Mouse (Mus musculus) embryo, embryonic 10 days (tissue): ENCODE data around the gene Il1a.

Source experiments
- DNase-seq: peaks from one replicate; pipeline ENCODE4 v3.0.0-alpha.2; 2015; ENCODE audit warnings: low spot score

Il1a gene

DNA sequence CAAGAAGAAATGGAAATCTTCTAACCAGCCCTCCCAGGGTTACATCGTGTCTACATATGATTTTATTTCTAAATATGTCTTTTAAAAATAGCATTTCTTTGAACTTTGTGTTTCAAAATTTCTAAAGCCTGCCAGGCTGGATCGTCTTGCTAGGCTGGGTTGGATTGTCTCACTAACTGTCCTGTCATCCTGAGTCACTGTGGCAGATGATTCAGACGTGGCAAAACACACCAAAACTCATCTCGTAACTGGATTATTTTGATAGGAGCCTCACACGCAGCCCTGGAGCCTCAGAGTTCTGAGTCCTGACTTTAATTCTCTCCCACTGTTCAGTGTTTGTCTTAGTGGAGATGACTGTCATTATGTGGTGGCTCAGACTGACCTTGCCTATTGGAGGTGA is 46.7 kb downstream of the Il1a start:
- no peak for DNase-seq

DNA sequence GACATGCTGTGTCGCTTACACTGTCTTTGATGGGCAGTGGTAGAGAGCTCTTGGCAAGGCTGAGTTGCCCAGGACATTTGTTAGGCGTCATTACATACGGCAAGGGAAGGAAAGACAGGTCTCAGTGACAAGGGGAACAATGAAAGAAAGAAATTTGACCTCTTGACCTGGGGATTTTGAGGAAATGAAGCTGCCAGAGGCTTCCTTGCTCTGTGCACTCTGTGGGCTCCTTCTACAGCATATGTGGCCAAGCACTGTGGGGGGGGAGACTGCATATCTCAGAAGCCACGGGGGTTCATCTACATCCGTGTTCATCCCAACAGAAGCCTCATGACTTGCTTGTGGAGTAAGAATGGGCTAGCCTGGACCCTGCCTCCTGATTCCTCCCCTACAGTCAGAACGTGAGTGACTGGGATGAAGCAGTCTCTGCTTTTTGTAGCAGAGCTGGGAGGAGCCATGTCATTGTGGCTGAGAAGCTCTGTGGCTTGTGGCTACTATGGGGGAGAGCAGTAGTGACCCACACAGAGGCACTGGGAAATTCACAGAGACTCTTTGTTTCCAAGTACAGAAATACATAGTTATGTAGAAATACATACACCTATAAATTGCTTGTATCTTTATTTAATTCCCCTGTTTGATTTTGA is 48.5 kb downstream of the Il1a start:
- no peak for DNase-seq

DNA sequence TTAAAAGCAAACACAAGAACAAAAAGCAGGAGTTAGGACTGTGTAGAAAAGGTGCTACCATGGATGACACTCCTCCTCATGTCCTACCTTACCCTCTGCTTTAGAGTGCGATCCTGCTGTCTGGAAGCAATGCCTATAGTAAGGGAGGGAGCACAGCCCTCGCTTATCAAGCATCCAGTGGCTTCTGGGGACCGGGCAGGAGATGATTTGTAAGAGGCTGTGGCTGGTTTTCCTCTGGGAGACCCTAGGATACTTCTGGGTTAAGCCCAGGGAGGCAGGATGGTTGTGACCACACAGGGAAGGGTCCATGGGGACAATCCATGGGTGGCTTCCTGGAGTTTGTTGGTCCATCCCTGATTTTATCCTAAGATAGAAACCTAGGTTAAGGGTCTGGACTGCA is 49.1 kb downstream of the Il1a start:
- no peak for DNase-seq

DNA sequence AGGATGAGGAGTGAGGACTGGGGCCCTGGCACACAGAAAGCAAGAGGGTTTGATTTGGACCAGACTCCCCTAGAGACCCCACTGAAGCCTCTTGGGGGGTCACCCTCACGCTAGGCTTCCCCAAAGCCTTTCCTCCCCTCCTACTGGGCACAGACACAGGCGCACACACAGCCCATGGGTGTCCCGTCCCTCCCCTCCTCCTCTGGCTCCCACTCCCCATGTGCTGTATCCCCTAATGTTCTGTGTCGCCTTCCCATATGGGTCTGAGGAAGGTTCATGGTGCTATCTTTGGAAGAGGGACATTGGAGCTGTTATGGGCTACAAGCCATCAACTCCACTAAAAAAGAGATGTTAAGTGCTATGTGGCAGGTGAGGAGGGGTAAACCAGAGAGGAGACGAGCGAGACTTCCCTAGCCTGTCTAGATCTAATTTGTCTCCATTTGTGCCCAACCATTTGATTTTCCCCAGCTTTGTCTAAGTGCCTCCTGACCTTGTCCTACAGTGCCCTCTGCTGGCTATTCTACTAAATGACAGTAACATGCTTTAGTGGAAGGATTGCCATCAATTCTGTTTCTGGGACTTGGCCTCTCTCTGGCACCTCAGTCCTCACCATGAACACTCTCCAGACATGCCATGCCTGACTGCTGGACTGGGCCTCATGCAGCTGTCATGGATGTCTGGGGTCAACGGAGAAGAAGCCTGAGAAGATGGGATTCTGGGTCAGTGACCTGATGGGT is 51.1 kb downstream of the Il1a start:
- DNase-seq = peak; percentile 93

DNA sequence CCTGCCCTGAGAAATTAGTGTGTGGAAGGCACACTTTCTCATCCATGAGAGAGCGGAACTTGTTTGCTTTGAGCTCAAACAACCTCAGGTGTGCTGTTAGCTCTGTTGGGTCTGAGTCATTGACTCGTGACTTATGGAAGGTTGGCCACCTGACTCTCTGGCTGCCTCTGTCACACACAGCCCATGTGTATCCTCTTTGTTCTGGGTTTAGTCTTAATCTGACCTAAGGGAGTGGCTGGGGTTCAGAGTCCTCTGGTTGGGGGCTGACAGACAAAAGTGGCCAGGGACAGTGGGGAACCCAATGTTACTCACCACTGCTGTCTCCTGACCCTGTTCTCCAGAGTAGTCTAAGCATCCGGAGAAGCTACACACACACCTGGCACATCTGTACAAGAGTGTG is 51.7 kb downstream of the Il1a start:
- DNase-seq = no peak

DNA sequence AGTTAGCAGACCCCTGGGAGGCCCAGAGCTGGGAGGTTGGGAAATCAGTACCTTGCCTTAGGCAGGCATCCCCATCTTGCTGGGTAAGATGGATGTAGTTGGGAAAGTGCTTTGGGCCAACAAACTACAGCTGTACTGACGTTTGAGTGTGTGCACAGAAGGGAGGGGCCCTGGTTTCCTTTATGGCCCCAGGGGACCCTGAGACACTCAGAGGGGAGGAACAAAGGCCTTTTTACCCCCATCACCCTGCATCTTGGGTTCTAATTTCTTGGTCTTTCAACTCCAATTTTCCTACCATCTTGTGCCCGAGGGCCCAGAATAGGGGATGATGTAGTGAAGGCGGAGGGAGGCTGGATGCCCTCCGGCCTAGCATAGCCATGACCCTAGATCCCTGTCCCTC is 53.8 kb downstream of the Il1a start:
- no peak for DNase-seq

DNA sequence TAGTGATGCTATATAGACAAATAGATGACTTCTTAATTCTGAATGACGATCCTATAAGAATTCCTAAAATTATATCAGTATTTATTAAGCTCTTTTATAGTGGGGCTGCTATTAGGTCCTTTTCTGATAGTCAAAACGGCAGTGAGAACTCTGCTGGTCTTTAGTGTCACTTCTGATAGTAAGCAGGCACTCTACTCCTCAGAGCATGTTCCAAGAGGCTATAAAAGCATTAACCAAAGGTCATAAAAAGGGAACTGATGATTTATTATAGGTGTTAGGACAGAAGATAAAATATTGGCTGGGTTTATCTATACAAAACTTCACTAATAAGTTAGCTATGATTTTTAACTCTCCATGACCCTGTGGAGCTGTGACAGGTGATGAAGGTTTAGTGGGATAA is 55.7 kb downstream of the Il1a start:
- DNase-seq = no peak

DNA sequence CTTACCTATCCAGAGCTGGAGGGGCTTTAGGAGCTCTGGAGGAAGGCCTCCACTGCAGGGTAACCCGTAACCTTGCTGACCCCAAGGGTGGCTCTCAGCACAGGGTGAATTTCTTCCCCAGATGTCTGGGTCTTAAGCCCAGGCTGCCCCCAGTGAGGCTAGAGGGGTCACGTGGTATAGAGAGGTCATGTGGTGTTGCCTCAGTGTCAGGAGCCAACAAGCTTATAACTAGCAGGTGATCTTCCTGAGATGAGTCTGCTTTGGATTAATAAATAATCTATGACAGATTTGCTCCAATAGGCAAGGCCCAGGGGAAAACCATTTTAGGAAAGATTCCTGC is 56.2 kb downstream of the Il1a start:
- no peak for DNase-seq

DNA sequence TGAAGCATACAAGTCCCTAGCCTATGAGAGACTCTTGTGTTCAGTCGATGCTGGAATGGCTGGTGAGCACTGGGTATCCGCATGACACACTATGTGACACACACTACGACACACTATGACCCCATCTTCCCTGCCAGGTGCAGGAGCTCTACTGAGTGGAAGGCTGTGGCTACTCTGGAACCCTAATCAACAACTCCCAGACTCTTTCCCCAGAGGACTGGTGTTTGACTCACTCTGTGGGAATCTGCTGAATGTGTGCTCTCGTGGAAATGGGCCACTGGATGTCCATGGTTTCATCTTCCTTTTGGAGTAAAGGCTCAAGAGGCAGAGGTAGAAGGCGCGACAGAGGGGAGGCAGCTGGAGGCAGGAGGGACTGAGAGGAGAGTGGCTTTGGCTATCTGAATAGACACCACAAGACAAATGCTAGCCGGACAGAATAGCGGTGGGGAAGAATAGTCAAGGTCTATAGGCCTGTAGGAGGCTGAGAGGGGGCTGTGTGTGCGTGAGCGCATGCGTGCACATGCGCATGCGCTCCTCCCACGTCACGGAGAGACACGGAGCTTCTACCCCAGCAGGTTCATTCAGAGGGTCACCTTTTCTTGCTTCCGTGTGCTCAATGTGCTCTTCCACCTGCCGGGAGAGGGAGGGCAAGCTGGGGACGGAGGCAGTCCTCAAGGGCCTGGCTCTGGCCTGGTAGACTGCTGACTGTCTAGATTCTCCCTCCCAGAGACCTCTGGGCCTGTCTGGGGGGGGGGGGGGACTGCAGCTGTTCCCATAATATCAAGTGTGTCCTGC is 56.7 kb downstream of the Il1a start:
- DNase-seq = no peak
